Mouse (Mus musculus) layer of hippocampus, adult 9-10 months (tissue): ENCODE results near the gene Osm.

Source experiments
- DNase-seq: peaks from one replicate; pipeline ENCODE4 v3.0.0; 2022; ENCODE audit warnings: low spot score

Osm gene

DNA sequence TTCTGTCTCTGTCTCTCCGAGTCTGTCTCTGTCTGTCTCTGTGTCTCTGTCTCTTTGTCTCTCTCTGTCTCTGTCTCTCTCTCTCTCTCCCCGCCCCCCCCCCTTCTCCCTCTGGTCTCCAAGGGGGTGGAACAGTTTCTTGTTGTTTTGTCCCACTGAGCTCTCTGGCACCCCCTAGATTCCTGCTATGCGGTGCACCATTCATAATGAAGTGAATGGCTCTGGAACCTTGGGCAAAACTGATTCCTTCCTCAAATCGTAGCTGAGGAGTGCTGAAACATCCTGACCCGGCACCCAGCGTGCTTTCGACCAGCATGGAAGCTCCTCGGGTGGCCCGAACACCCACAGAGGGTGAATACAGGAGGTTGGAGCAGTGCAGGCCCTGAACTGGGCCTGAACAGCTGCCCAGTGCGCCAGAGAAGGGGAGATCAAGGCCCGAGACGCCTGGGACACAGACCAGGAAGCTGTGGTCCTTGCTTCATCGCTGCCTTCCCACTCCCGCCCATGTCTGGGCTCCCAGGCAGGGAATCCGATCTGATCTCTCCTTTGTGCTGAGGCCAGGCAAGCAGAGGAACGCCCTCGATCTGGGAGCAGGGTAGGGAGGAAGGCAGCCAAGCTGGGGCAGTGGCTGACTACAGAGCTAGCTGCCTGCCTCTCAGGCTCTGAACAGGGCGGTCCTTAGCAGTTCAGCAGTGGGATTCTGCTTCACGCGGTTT is 34.7 kb downstream of the Osm start:
- DNase-seq, result no peak

DNA sequence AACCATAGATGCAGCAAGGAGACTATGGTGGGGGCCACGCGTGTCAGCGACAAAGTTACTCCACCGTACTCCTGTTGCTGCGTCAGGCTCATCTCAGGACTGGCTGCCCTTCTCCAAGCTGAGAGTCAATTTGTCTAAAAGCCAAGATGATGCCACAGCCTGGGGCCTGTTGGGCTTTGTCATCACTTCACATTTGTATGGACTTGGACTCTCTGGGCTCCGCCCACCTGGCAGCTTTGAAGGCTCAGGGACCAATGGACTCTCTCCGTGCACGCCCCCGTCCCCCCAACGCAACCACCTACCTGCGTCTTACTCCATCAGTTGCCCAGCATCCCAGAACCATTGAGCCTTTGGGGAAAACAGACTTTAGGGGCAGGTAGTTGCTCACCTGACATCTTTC is 35.3 kb downstream of the Osm start:
- no peak for DNase-seq

DNA sequence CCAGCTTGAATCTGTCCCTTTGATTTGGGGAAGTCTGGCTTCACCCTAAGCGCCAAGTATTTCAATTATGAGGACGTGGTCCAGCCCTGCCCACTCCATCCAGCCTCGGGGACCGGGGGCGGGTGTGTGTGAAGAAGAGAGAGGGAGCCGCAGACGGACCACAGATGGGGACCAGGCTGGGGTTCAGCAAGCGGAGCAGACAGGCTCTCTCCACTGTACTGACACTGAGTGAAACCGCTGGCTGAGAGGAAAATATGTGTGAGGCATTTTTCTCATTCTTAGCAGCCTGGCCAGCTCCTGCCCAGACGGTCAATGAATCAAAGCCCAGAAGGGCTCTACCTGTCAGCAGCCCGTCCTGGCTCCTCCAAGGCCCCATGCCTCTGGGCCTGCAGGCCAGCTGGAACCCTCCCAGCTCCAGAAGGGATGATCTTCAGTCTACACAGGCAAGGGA is 40.2 kb downstream of the Osm start:
- DNase-seq, result no peak

DNA sequence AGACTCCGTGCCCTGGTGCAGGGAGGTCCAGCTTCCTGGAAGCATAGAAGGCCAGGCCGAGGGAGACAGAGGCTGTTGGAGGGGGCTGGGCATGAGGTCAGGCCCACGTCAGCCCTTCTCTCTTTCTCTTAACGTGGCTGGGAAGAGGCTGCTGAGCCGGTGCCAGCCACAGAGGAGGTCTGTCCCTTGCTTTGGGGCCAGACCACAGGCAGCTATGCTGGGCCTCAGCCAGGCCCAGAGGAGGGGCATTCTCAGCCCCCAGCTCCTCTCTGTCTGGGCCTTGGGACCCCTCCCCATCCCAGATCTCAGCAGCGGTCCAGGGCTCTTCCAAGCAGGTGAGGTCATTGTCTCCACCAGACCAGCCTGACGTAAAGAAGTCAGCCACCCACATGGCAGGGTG is 43.7 kb downstream of the Osm start:
- DNase-seq, result no peak

DNA sequence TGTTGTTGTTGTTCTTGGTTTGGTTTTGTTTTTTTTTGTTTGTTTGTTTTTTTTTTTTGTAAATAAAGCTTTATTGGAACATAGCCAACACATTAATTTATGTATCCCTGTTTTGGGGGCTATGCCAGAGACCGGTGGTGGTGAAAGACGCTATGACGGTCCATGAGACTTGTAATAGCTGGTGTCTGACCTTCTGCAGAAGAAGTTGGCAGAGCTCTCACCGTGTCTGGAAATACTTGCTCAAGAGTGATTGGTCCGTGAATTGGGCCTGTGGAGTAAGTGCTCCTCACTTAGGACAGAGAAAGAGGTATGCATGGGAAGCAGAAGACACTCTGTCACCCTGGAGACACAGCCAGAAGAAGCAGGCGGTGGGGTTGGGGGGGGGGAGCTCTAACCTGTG is 45.6 kb downstream of the Osm start:
- DNase-seq, result no peak

DNA sequence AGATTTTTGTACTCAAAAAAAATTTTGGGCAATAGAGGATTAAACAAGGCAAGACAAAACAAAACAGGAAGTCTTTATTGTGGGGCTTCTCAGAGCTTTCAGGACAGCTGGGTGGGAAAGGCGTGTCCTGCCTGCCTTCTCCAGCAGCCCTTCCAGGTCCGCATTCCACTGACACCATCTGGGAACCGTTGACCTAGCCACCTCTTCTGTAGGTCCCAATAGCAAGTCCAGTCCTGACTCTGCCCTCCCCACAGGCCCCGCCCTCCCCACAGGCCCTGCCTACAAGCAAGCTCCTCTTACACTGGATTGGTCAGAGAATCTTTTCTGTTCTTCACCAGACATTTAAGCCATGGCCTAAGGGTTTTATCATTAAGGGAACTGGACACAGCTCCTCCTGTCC is 47.4 kb downstream of the Osm start:
- DNase-seq, result no peak

DNA sequence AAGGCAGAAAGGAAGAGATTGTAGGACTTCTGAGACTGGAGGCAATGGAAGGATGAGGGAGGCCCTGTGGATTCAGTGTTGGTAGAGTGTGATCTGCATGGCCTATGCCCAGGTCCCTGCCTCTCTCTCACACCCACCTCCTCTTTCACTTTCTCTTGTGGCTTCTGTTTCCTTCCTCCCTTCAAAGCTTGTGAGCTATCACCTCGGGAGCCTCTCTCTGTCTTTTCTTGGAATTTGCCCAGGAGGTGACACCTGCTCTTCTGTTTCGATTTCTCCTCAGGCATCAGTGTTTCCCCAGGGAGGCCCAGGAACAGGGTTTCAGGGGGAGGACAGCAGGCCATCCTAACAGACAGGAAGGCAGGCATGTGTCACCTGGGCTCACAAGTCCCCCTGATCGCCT is 53.1 kb downstream of the Osm start:
- no peak for DNase-seq
